Mouse (Mus musculus) heart, adult 2 months (tissue): Measurements from ENCODE around the gene Cadps2. TPM values are rescaled to one million over a fixed set of nuclear protein-coding genes. Genes with fewer than 3 reads are reported as not detected.

Experiments used
- DNase-seq, 2 experiments: peaks; one replicate each; pipeline ENCODE4 v3.0.0; 2021
- H3K27ac ChIP-seq: fragments of 200-600 bp; 2 replicates; pipeline ENCODE4 v1.8.1; 2022
- H3K27me3 ChIP-seq: fragments of 200-500 bp; 2 replicates; pipeline ENCODE4 v1.6.1; 2012; ENCODE audit warnings: mild to moderate bottlenecking, low read length, inconsistent platforms, mixed read lengths; ENCODE audit not compliant: control insufficient read depth, insufficient read depth
- H3K36me3 ChIP-seq: fragments of 200-500 bp; 2 replicates; pipeline ENCODE4 v1.6.1; 2012; ENCODE audit warnings: low read length, inconsistent platforms; ENCODE audit not compliant: control insufficient read depth, insufficient read depth
- H3K4me1 ChIP-seq: fragments of 200-500 bp; 2 replicates; pipeline ENCODE4 v1.6.1; 2011; ENCODE audit warnings: low read length; ENCODE audit not compliant: control insufficient read depth, insufficient read depth
- H3K4me3 ChIP-seq: fragments of 200-600 bp; 2 replicates; pipeline ENCODE4 v1.8.1; 2022
- H3K79me2 ChIP-seq: fragments of 200-500 bp; replicated peaks from 2 replicates; pipeline ENCODE4 v1.6.1; 2012; ENCODE audit warnings: mild to moderate bottlenecking, inconsistent platforms, low read length, moderate library complexity, mixed read lengths; ENCODE audit not compliant: control insufficient read depth, insufficient read depth
- H3K9ac ChIP-seq: fragments of 200-500 bp; 2 replicates; pipeline ENCODE4 v1.6.1; 2012; ENCODE audit warnings: low read depth, mild to moderate bottlenecking, control low read depth, inconsistent platforms, low read length, mixed read lengths
- CTCF ChIP-seq: fragments of 200-600 bp; IDR thresholded peaks from 2 replicates; pipeline ENCODE4 v1.8.1; 2022; ENCODE audit warnings: antibody characterized with exemption, mild to moderate bottlenecking, moderate library complexity
- EP300 ChIP-seq: fragments of 200-500 bp; IDR thresholded peaks from 2 replicates; pipeline ENCODE4 v1.6.1; 2011; ENCODE audit warnings: low read depth, low read length, control low read depth; ENCODE audit not compliant: insufficient read depth
- POLR2A ChIP-seq: fragments of 200-500 bp; IDR thresholded peaks from 2 replicates; pipeline ENCODE4 v1.6.1; 2011; ENCODE audit warnings: mild to moderate bottlenecking, low read depth, low read length, control low read depth; ENCODE audit not compliant: insufficient read depth
- WGBS: fragments of 180-500 bp; shearing (Covaris S2); methylation state at CpG from one replicate; pipeline ENCODE4 v1.1.7; 2018; 5-methylcytosine and 5-hydroxymethylcytosine counted together
- intact Hi-C: fragments of 180-260 bp; cut with DNase I; formaldehyde crosslinking; loops from one replicate; pipeline ENCODE4 v1.15.1; 2025
- polyA plus RNA-seq: library from polyadenylated mRNA; depleted of rRNA; stranded (reverse); fragments of >200 nt; gene quantifications from 2 replicates; pipeline ENCODE4 v1.2.3, GENCODE M21; 2012
- total RNA-seq, 2 experiments: library from RNA; stranded (reverse); gene quantifications; 2 replicates each; pipeline ENCODE4 v1.2.3; 2021

Cadps2 gene
- total and polyA plus RNA-seq, 3 experiments: 0.72 to 1.4 (median 1.1) TPM

- intact Hi-C loops: no loop called here
- Histone ChIP-seq H3K27me3 (no peaks in the 10 kb centered on the region), H3K79me2 (no peaks in the 10 kb centered on the region), H3K36me3 (no peaks in the 10 kb centered on the region), H3K27ac (no peak overlapping the region), H3K4me3 (no peak overlapping the region), H3K9ac (no peak overlapping the region), H3K4me1 (no peaks in the 10 kb centered on the region)
- no peak for TF ChIP-seq POLR2A
- no peak for TF ChIP-seq EP300
- TF ChIP-seq CTCF: no peak
- 18% methylated on average over 7 of the region's 7 CpGs for WGBS
- DNase-seq: no peak
Measured at GRCm38 (mm10) chr6:23353480-23353879, 485.7 kb downstream of the Cadps2 start.

GRCm38 (mm10) chr6:23337411-23338063 is 501.7 kb downstream of the Cadps2 start:
- no peak overlapping the region for H3K9ac ChIP-seq
- no peaks in the 10 kb centered on the region for H3K4me1 ChIP-seq
- TF ChIP-seq EP300 (no peak), CTCF (no peak), POLR2A (no peak)
- H3K27ac ChIP-seq: no peak overlapping the region
- H3K36me3 ChIP-seq: no peaks in the 10 kb centered on the region
- DNase-seq: no peak
- no peaks in the 10 kb centered on the region for H3K27me3 ChIP-seq
- WGBS: 80% methylated on average over 7 of the region's 7 CpGs
- intact Hi-C loops: no loop called here
- H3K79me2 ChIP-seq: no peaks in the 10 kb centered on the region
- no peak overlapping the region for H3K4me3 ChIP-seq

- Histone ChIP-seq H3K79me2 (no peaks in the 10 kb centered on the region), H3K4me1 (no peaks in the 10 kb centered on the region), H3K27me3 (no peaks in the 10 kb centered on the region), H3K36me3 (no peaks in the 10 kb centered on the region), H3K9ac (no peak overlapping the region), H3K27ac (no peak overlapping the region), H3K4me3 (no peak overlapping the region)
- 71% methylated on average over 8 of the region's 8 CpGs for WGBS
- no peak for TF ChIP-seq CTCF
- no peak for DNase-seq
- intact Hi-C loops: no loop called here
Measured at GRCm38 (mm10) chr6:23314945-23315344, 524.3 kb downstream of the Cadps2 start.

GRCm38 (mm10) chr6:23314291-23314690 is 524.9 kb downstream of the Cadps2 start:
- WGBS: 71% methylated on average over 5 of the region's 5 CpGs
- Histone ChIP-seq H3K36me3 (no peaks in the 10 kb centered on the region), H3K27ac (no peak overlapping the region), H3K27me3 (no peaks in the 10 kb centered on the region), H3K4me3 (no peak overlapping the region), H3K9ac (no peak overlapping the region), H3K4me1 (no peaks in the 10 kb centered on the region), H3K79me2 (no peaks in the 10 kb centered on the region)
- no peak for DNase-seq
- intact Hi-C loops: no loop called here
- TF ChIP-seq EP300 (no peak), CTCF (no peak), POLR2A (no peak)

- Histone ChIP-seq H3K9ac (no peak overlapping the region), H3K4me3 (no peak overlapping the region), H3K27me3 (no peaks in the 10 kb centered on the region), H3K36me3 (no peaks in the 10 kb centered on the region), H3K79me2 (no peaks in the 10 kb centered on the region), H3K27ac (no peak overlapping the region), H3K4me1 (no peaks in the 10 kb centered on the region)
- DNase-seq: no peak
- TF ChIP-seq POLR2A: no peak
- TF ChIP-seq CTCF: no peak
- TF ChIP-seq EP300: no peak
- 78% methylated on average over 6 of the region's 6 CpGs for WGBS
- intact Hi-C loops: no loop called here
Measured at GRCm38 (mm10) chr6:23306046-23306445, 533.2 kb downstream of the Cadps2 start.

- no peaks in the 10 kb centered on the region for H3K36me3 ChIP-seq
- no peak for TF ChIP-seq POLR2A
- no peak for TF ChIP-seq EP300
- TF ChIP-seq CTCF: no peak
- H3K9ac ChIP-seq: no peak overlapping the region
- no peaks in the 10 kb centered on the region for H3K27me3 ChIP-seq
- H3K4me3 ChIP-seq: no peak overlapping the region
- H3K27ac ChIP-seq: no peak overlapping the region
- DNase-seq: no peak
- H3K4me1 ChIP-seq: no peaks in the 10 kb centered on the region
- 80% methylated on average over 2 of the region's 2 CpGs for WGBS
- intact Hi-C loops: no loop called here
- H3K79me2 ChIP-seq: no peaks in the 10 kb centered on the region
Measured at GRCm38 (mm10) chr6:23298596-23298995, 540.6 kb downstream of the Cadps2 start.
